Mouse (Mus musculus) A20 (cell line): ENCODE measurements around the gene Vegfb.

Experiments
- DNase-seq: peaks from one replicate; pipeline ENCODE4 v3.0.0-alpha.2; 2011; ENCODE audit warnings: low read depth, low spot score

The Vegfb gene

GRCm38 (mm10) chr19:6987061-6987903 lies at the start of gene Vegfb:
Gene Vegfb, minus strand, starts transcription at chr19:6987651.
- peak; percentile 80 for DNase-seq

GRCm38 (mm10) chr19:7034006-7034405 lies 46.6 kb upstream of the Vegfb start:
- no peak for DNase-seq

GRCm38 (mm10) chr19:7029531-7029930 lies 42.1 kb upstream of the Vegfb start:
- no peak for DNase-seq

GRCm38 (mm10) chr19:7020224-7020641 lies 32.8 kb upstream of the Vegfb start:
- peak; percentile 80 for DNase-seq

GRCm38 (mm10) chr19:7019191-7019590 lies 31.7 kb upstream of the Vegfb start, which contains the start of gene Fermt3:
Gene Fermt3, minus strand, starts transcription at chr19:7019469.
- peak; percentile 86 for DNase-seq

GRCm38 (mm10) chr19:7018546-7018945 lies 31.1 kb upstream of the Vegfb start:
- no peak for DNase-seq

- DNase-seq: peak; percentile 88
These were observed 30.3 kb upstream of the Vegfb start for GRCm38 (mm10) chr19:7017541-7018457.

GRCm38 (mm10) chr19:7014481-7015135 lies 27.2 kb upstream of the Vegfb start:
- no peak for DNase-seq

- DNase-seq: no peak
These were observed 26.5 kb upstream of the Vegfb start for GRCm38 (mm10) chr19:7013984-7014383.

GRCm38 (mm10) chr19:7012426-7012825 lies 25.0 kb upstream of the Vegfb start:
- no peak for DNase-seq

GRCm38 (mm10) chr19:7006892-7007593 lies 19.6 kb upstream of the Vegfb start:
- no peak for DNase-seq

- DNase-seq: no peak
These were observed 12.1 kb upstream of the Vegfb start for GRCm38 (mm10) chr19:6999360-7000063.

- DNase-seq: no peak
These were observed 10.4 kb upstream of the Vegfb start for GRCm38 (mm10) chr19:6997721-6998290.

- DNase-seq: peak; percentile 82
These were observed 8.6 kb upstream of the Vegfb start, which contains the start of the genes Nudt22 and Trpt1 for GRCm38 (mm10) chr19:6996006-6996405. Gene Nudt22, minus strand, starts transcription at chr19:6996117. Gene Trpt1, plus strand, starts transcription at chr19:6996131.

- DNase-seq: no peak
These were observed 8.0 kb upstream of the Vegfb start for GRCm38 (mm10) chr19:6995255-6995991.

- no peak for DNase-seq
These were observed 7.0 kb upstream of the Vegfb start for GRCm38 (mm10) chr19:6994489-6994888.

GRCm38 (mm10) chr19:6994002-6994401 lies 6.6 kb upstream of the Vegfb start:
- DNase-seq: no peak

GRCm38 (mm10) chr19:6993011-6993770 lies 5.7 kb upstream of the Vegfb start:
- no peak for DNase-seq
